ENCODE assay signal across 11 mouse cellular contexts in the genomic region with DNA sequence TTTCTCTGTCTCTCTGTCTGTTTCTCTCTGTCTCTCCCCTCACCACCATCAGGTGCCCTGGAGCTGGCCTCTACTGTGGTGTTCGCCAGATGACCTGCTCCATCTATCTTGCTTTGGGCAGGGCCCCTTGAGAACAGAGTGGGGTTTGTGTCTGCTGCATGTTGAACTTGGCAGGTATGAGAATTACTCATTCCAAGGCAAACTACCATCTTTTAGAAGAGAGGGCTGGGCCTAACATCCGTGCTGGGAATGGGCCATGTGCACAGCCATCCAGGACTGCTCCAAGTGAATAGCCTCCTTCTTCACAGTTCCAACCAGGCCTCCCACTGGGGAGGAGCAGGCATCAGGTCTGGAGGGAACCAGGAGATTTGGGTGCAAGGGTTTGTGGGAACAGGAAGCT.
DNase-seq lines count a peak whose midpoint lies in the region.
"Had no signal": no experiment of that assay in that cellular context is flagged by ENCODE, and none has a peak within 500 bp of the region (broad histone marks: within the 10 kb centered on the region; RNA-seq: fewer than 3 reads in every experiment).

No protein-coding gene starts in this region.

- H3K27ac ChIP-seq in heart, embryonic 10.5 days, result no peak overlapping the region
- H3K27ac ChIP-seq: hindbrain, postnatal 0 days had no signal

- no peaks in the 10 kb centered on the region for H3K9me3 ChIP-seq in heart, embryonic 10.5 days

- H3K36me3 ChIP-seq in heart, embryonic 10.5 days, result no peaks in the 10 kb centered on the region

- H3K4me1 ChIP-seq in heart, embryonic 10.5 days, result peaks cover 14% of the 10 kb centered on the region; the same call in 1 of the 2 replicates

- peaks cover 9% of the 10 kb centered on the region; the same call in 1 of the 2 replicates for H3K27me3 ChIP-seq in heart, embryonic 10.5 days (ENCODE audit: insufficient read depth, poor library complexity, severe bottlenecking)

- peak; percentile 97 for DNase-seq in heart, adult 11 months
- no peak for DNase-seq in heart, embryonic 10.5 days (ENCODE audit: low spot score)
- peak; percentile 88 for DNase-seq in NIH3T3 (ENCODE audit: low read depth)
- peak; percentile 57 for DNase-seq in heart, adult 8-10 months (ENCODE audit: low spot score)
- peak; percentile 33 for DNase-seq in heart, postnatal 4 days
- no peak for DNase-seq in thymus, postnatal 36 days
- no peak for DNase-seq in T-cell, adult 2 months (ENCODE audit: low spot score)
- DNase-seq: cerebellum, adult 9-11 months; liver, postnatal 0 days; thymus, adult 2 months had no signal

- WGBS in heart, embryonic 10.5 days, result 84% methylated on average over 2 of the region's 2 CpGs

- no peak overlapping the region for H3K4me3 ChIP-seq in heart, embryonic 10.5 days

Comparison
In these comparisons a context has a peak if more than half of its experiments do, and no peak if none do; other contexts are left out.
1. DNase-seq: peak in heart, adult 11 months (single experiment), NIH3T3 (single experiment), heart, adult 8-10 months (single experiment) and heart, postnatal 4 days (single experiment); none in heart, embryonic 10.5 days (single experiment), thymus, postnatal 36 days (0 of 2) and T-cell, adult 2 months (single experiment).